Mouse (Mus musculus) midbrain, embryonic 15.5 days (tissue): ENCODE data around the gene Arhgef25. TPM values are rescaled to one million over a fixed set of nuclear protein-coding genes. Genes with fewer than 3 reads are reported as not detected.

Experiments
- ATAC-seq: fragments of 200-750 bp; cut with Nextera tagmentation; replicated peaks from 2 replicates; pipeline ENCODE4 v1.8.0; 2017; ENCODE audit warnings: moderate TSS enrichment
- H3K27ac ChIP-seq: fragments of 300-500 bp; sonication (generic); 2 replicates; pipeline ENCODE4 v1.5.1; 2015; ENCODE audit warnings: mild to moderate bottlenecking, inconsistent platforms
- H3K27me3 ChIP-seq: fragments of 300-500 bp; sonication (generic); replicated peaks from 2 replicates; pipeline ENCODE4 v1.6.1; 2015; ENCODE audit warnings: inconsistent platforms
- H3K36me3 ChIP-seq: fragments of 300-500 bp; sonication (generic); replicated peaks from 2 replicates; pipeline ENCODE4 v1.6.1; 2015; ENCODE audit warnings: inconsistent platforms
- H3K4me1 ChIP-seq: fragments of 300-500 bp; sonication (generic); 2 replicates; pipeline ENCODE4 v1.6.1; 2015; ENCODE audit warnings: inconsistent platforms
- H3K4me2 ChIP-seq: fragments of 300-500 bp; sonication (generic); 2 replicates; pipeline ENCODE4 v1.6.1; 2015; ENCODE audit warnings: inconsistent platforms, mild to moderate bottlenecking, moderate library complexity
- H3K4me3 ChIP-seq: fragments of 300-500 bp; sonication (generic); 2 replicates; pipeline ENCODE4 v1.5.1; 2015; ENCODE audit warnings: mild to moderate bottlenecking, inconsistent platforms
- H3K9ac ChIP-seq: fragments of 300-500 bp; sonication (generic); 2 replicates; pipeline ENCODE4 v1.6.1; 2015; ENCODE audit warnings: mild to moderate bottlenecking, inconsistent platforms
- H3K9me3 ChIP-seq: fragments of 300-500 bp; sonication (generic); 2 replicates; pipeline ENCODE4 v1.6.1; 2016; ENCODE audit warnings: inconsistent platforms
- WGBS: fragments of 180-500 bp; shearing (Covaris S2); methylation state at CpG from one replicate; pipeline ENCODE4 v1.1.7; 2015; ENCODE audit warnings: mixed read lengths; 5-methylcytosine and 5-hydroxymethylcytosine counted together
- polyA plus RNA-seq: library from polyadenylated mRNA; unstranded; fragments of >200 nt; fragmentation: Nextera tagmentation; extraction: Ambion mirVana; gene quantifications from 2 replicates; pipeline ENCODE4 v1.2.1, GENCODE M21; 2015

The Arhgef25 gene
- polyA plus RNA-seq, 1 experiment from 2014 or later = 20.6 TPM

DNA sequence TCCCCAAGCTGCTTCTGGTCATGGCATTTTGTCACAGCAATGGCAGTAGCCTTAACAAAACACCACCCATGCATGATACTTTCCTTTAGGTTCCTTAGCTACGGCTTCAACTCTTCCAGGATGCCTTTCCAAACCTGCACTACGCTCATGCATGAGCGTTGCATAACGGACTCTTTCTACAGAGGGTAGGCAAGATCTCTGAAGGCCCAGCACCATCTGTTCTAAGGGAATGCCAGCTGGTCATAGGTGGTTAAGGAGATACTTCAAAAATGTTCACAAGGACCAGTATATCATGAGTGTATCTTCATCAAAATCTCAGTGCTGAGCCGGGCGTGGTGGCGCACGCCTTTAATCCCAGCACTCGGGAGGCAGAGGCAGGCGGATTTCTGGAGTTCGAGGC, 26.6 kb upstream of the Arhgef25 start:
- no peak overlapping the region for H3K4me3 ChIP-seq
- H3K36me3 ChIP-seq = no peaks in the 10 kb centered on the region
- no peaks in the 10 kb centered on the region for H3K27me3 ChIP-seq
- 0 out of 2 replicates have a peak, but pooled peaks cover 3% of the 10 kb centered on the region for H3K4me1 ChIP-seq
- no peak for ATAC-seq
- H3K9me3 ChIP-seq = no peaks in the 10 kb centered on the region
- WGBS = 91% methylated on average over 11 of the region's 11 CpGs
- no peak overlapping the region for H3K27ac ChIP-seq
- H3K9ac ChIP-seq = no peak overlapping the region
- H3K4me2 ChIP-seq = no peak overlapping the region

DNA sequence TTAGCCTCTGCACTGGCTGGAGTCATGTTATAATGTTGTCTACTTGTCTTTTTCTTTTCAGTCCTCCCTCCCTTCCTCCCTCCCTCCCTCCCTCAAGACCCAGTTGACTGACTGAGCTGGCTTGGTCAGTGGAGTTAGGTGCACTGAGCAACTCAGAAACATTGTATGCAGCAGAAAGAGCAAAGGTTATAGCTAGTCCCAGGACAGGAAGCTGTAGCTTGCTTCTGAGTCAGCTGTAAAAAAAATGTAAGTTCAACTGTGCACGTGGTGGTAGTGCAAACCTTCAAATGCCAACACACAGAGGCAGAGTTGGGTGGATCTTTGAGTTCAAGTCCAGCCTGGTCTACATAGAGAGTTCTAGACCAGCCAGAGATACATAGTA, 24.5 kb upstream of the Arhgef25 start:
- WGBS = 63% methylated on average over 1 of the region's 1 CpGs

DNA sequence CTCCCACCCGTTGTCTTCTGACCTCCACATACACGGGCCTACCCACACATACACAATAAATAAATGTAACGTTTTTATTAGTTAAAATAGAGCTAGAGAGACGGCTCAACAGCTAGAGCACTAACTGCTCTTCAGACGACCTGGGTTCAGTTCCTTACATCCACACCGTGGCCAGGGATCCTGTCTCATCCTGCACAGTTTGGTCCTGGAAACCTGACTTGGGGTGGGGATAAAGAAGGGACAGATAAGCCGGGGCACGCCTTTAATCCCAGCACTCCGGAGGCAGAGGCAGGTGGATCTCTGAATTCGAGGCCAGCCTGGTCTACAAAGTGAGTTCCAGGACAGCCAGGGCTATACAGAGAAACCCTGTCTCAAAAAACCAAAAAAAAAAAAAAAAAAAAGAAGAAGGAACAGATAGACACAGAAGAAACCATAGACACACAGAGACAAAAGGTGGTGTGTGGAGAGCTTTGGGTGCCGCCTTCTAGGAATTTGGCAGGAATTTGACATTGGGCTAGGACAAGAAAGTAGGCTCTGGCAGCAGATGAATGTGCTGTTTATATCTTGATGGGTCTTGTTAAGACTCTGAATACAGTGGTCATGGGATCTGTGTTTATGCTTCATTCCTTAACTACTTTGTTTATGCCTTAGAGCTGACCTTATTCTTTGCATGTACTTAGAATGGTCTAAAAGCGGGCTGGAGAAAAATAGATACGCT, 24.0 kb upstream of the Arhgef25 start:
- Histone ChIP-seq H3K27me3 (no peaks in the 10 kb centered on the region), H3K4me2 (no peak overlapping the region), H3K9ac (no peak overlapping the region), H3K36me3 (no peaks in the 10 kb centered on the region), H3K4me3 (no peak overlapping the region), H3K9me3 (no peaks in the 10 kb centered on the region), H3K4me1 (peaks cover 15% of the 10 kb centered on the region), H3K27ac (no peak overlapping the region)
- ATAC-seq = no peak
- WGBS = 82% methylated on average over 13 of the region's 13 CpGs

More for the DNA sequence above, 24.5 kb upstream of the Arhgef25 start:
- H3K27me3 ChIP-seq = no peaks in the 10 kb centered on the region
- no peaks in the 10 kb centered on the region for H3K36me3 ChIP-seq
- ATAC-seq = no peak
- no peak overlapping the region for H3K4me2 ChIP-seq
- H3K27ac ChIP-seq = no peak overlapping the region
- no peaks in the 10 kb centered on the region for H3K9me3 ChIP-seq
- no peak overlapping the region for H3K4me3 ChIP-seq
- no peak overlapping the region for H3K9ac ChIP-seq
- peaks cover 15% of the 10 kb centered on the region for H3K4me1 ChIP-seq

DNA sequence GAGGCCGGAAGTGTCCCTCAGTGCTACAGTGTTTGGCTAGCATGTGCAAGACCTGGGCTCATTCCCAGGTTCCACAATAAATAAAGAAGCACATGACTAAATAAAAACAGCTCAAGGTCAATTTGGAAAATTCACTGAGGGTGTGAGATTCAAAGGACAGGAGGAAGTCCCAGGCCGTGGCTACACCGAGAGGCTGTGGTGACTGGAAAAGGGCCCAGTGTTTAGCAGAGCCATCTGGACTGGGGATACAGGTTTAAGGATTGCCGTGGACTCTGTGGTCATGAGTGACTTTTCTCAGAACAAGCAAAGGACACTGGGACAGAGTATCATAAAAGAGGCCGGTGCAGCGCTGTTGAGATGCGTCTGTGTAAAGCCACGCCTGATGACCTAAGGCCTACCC, 23.4 kb upstream of the Arhgef25 start:
- H3K4me2 ChIP-seq = no peak overlapping the region
- H3K4me1 ChIP-seq = peaks cover 15% of the 10 kb centered on the region
- H3K27ac ChIP-seq = no peak overlapping the region
- WGBS = 94% methylated on average over 8 of the region's 8 CpGs
- H3K27me3 ChIP-seq = no peaks in the 10 kb centered on the region
- ATAC-seq = no peak
- no peaks in the 10 kb centered on the region for H3K9me3 ChIP-seq
- H3K9ac ChIP-seq = no peak overlapping the region
- H3K4me3 ChIP-seq = no peak overlapping the region
- H3K36me3 ChIP-seq = no peaks in the 10 kb centered on the region

DNA sequence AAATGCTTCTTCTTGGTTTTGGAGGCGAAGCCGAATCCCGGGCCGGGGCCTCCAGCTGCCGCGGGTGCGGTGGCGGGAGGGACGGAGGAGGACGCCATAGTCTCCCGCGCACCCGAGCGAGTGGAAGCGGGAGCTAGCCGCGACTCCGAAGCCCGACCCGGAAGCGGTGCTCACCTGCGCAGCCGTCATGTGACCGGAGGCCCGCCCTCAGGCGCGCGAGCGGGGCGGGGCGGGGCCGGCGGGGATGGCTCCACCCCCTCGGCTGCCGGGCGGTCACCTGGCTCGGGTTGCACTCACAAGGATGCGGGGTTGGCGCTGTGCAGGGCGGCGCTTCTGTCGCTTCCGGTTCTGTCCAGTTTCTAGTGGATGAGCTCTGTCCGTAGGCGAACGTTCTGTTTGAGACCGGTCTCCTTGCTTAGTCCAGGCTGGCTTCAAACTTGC, 21.6 kb upstream of the Arhgef25 start, which contains the start of gene Pip4k2c:
Gene Pip4k2c (minus strand): TSS at position 172 of the 441 bp plus-strand sequence.
- H3K27me3 ChIP-seq = no peaks in the 10 kb centered on the region
- no peaks in the 10 kb centered on the region; the same call in 1 of the 2 replicates for H3K36me3 ChIP-seq
- peak; percentile 97 for ATAC-seq
- WGBS = 1% methylated on average over 41 of the region's 47 CpGs
- peak within 1 kb of the TSS; percentile 74 for H3K4me2 ChIP-seq
- peak within 1 kb of the TSS; percentile 64 for H3K27ac ChIP-seq
- H3K4me1 ChIP-seq = peaks cover 15% of the 10 kb centered on the region
- H3K9me3 ChIP-seq = no peaks in the 10 kb centered on the region
- H3K4me3 ChIP-seq = peak within 1 kb of the TSS; percentile 82
- H3K9ac ChIP-seq = peak within 1 kb of the TSS; percentile 65

DNA sequence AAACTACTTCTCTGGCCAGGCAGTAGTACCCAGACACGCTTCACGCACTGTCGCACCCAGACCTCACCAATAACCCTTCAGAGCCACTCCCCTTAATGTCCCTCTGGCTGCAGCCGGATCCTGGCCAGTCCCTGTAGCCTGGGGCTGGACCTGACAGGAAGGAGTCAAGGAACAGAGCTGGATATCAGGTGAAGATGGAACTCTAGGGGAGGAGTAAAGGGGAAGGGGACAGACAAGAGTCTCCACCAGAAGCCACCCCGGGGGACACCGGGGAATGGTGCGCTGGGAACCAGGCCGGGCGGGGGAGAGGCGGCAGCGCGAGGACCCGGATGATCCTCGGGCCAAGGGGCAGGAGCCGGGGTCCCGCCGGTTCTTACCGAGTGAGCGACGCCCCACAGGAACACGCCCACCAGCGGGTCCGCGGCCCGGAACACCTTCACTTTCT, 21.1 kb upstream of the Arhgef25 start:
- no peaks in the 10 kb centered on the region; the same call in 1 of the 2 replicates for H3K36me3 ChIP-seq
- no peaks in the 10 kb centered on the region for H3K9me3 ChIP-seq
- peak overlapping the region; percentile 65 for H3K9ac ChIP-seq
- peak; percentile 69 for ATAC-seq
- H3K27me3 ChIP-seq = no peaks in the 10 kb centered on the region
- H3K27ac ChIP-seq = peak overlapping the region; percentile 64
- H3K4me1 ChIP-seq = peaks cover 15% of the 10 kb centered on the region
- peak overlapping the region; percentile 82 for H3K4me3 ChIP-seq
- peak overlapping the region; percentile 74 for H3K4me2 ChIP-seq
- WGBS = 1% methylated on average over 25 of the region's 25 CpGs

DNA sequence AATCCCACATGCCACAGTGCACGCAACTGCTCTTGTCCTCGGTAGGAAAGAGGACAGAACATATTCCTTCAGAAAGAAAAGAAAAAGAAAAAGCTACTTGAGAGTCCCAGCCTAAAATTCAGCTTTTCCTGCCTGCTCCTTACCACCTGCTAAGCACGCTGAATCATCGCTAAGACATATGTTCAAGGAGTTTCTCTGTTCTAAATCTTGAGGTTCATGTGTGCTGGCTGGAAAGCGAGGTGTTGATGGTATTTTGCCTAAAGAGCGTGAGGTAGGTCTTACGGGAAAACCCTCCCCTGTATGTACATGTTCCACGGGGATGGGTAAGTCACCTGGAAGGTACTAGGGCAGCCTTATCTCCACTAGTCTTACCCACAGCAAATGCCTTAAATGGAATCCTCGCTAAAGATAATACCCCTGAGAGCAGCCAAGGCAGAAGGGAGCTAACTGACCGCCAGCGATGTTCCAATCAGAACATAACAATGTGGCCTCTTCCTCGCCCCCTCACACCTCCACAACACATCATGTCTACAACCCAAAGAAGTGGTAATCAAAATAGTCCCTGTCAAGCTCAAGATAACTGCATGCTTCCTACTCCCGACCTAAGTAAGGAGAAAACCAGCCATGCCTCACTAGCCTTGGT, 20.2 kb upstream of the Arhgef25 start:
- Histone ChIP-seq H3K36me3 (peaks cover 8% of the 10 kb centered on the region; the same call in 1 of the 2 replicates), H3K4me2 (peak overlapping the region; percentile 74), H3K9ac (no peak overlapping the region), H3K27ac (no peak overlapping the region), H3K27me3 (no peaks in the 10 kb centered on the region), H3K4me1 (peaks cover 15% of the 10 kb centered on the region), H3K9me3 (no peaks in the 10 kb centered on the region), H3K4me3 (peak overlapping the region; percentile 82)
- no peak for ATAC-seq
- WGBS = 88% methylated on average over 13 of the region's 13 CpGs

DNA sequence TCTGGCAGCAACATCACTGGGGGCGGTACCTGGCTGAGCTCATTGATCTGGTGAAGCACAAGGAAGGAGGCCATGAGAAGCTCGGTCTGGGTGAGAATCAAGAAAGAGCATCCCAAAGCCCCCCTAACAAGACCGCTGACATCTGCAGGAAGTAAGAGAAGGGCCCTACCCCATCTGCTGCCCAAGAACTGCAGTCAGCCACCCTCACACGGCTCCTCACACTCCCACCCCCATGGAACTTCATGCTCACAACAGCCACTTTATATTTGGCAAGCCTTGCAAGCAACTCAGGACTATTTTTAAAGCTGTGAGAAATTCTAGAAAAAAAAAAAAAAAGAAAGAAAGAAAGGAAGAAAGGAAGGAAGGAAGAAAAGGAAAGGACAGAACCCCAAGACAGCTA, 19.0 kb upstream of the Arhgef25 start:
- Histone ChIP-seq H3K4me2 (no peak overlapping the region), H3K36me3 (peaks cover 14% of the 10 kb centered on the region; the same call in 1 of the 2 replicates), H3K27me3 (no peaks in the 10 kb centered on the region), H3K4me1 (peaks cover 15% of the 10 kb centered on the region), H3K4me3 (no peak overlapping the region), H3K9me3 (no peaks in the 10 kb centered on the region), H3K9ac (no peak overlapping the region), H3K27ac (no peak overlapping the region)
- no peak for ATAC-seq
- WGBS = 85% methylated on average over 4 of the region's 4 CpGs

DNA sequence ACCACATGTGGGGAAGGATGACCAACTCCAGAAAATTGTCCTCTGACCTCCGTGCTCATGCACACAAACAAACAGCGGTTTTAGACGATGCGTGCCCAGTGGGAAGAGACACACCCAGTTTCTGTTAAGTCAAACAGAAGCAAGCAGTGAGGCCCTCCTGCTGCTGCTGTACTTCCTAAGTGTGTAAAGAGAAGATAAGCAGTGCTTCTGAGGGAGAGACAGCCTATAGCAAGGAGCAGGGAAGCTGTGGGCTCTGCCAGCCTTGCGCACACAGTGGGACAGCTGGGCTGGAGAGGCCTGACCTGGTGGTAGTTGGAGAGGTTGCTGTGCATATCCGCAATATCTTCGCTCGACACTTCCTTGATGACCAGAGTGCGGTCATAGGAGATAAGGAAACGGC, 15.5 kb upstream of the Arhgef25 start:
- ATAC-seq = no peak
- H3K36me3 ChIP-seq = peaks cover 26% of the 10 kb centered on the region; the same call in 1 of the 2 replicates
- 91% methylated on average over 10 of the region's 10 CpGs for WGBS

DNA sequence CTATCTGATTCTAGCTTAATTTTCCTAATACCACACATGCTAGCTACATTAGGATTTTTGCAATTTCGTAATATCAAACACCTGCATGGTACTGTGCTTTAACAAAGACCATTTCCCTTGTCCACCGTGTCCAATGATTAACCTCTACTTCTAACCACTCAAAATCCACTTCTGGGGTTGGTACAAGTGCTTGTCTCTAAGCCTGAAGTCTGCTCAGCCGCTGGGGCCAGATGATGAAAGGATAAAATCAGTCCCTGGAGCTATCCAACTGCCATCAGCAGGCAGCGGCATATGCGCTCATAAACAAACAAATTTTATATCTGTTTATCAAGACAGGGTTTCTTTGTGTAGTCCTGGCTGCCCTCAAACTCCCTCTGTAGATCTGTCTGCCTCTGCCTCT, 14.7 kb upstream of the Arhgef25 start:
- WGBS = 92% methylated on average over 5 of the region's 5 CpGs
- Histone ChIP-seq H3K4me2 (no peak overlapping the region), H3K36me3 (peaks cover 26% of the 10 kb centered on the region; the same call in 1 of the 2 replicates), H3K9ac (no peak overlapping the region), H3K27me3 (no peaks in the 10 kb centered on the region), H3K4me3 (no peak overlapping the region), H3K9me3 (no peaks in the 10 kb centered on the region), H3K4me1 (no peaks in the 10 kb centered on the region), H3K27ac (no peak overlapping the region)
- no peak for ATAC-seq

More for the DNA sequence above, 15.5 kb upstream of the Arhgef25 start:
- Histone ChIP-seq H3K4me2 (no peak overlapping the region), H3K9me3 (no peaks in the 10 kb centered on the region), H3K27me3 (no peaks in the 10 kb centered on the region), H3K4me3 (no peak overlapping the region), H3K4me1 (peaks cover 6% of the 10 kb centered on the region), H3K27ac (no peak overlapping the region), H3K9ac (no peak overlapping the region)

DNA sequence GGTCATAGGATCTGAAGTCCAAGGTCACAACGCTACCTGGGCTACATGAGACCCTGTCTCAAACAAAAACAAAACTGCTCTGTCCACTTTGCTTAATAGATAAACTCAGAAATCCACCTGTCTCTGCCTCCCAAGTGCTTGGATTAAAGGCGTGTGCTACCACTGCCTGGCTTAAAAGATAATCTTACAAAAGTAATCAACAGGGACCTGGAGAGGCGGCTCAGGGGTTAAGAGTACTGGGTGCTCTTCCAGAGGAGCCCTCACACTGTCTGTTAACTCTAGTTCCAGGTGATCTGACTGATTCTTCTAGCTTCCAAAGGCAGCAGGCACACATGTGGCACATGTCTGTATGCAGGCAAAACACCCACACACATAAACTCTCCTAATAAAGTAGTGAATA, 13.2 kb upstream of the Arhgef25 start:
- no peak overlapping the region for H3K4me2 ChIP-seq

DNA sequence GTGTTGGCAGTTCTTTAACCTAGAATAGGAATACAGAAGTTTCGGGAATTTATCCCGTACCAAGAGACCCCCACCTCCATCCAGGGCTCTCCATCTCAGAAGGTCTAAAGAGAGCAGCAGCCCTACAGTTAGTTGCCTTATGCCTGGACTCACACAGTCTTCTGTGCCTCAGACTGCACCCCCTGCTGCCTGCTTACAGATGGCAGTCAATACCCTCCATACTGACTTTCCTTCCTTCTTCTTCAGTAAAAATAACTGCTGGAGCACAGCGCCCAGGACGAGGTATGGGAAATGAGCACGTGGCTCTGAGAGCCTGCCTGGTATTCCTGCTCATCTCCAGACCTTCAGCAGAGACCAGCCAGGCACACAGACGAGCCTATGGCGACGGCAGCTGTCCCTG, 10.4 kb upstream of the Arhgef25 start:
- Histone ChIP-seq H3K9me3 (no peaks in the 10 kb centered on the region), H3K4me3 (no peak overlapping the region), H3K27ac (no peak overlapping the region), H3K4me2 (no peak overlapping the region), H3K4me1 (peaks cover 11% of the 10 kb centered on the region), H3K36me3 (peaks cover 30% of the 10 kb centered on the region; the same call in 1 of the 2 replicates), H3K9ac (no peak overlapping the region), H3K27me3 (no peaks in the 10 kb centered on the region)
- no peak for ATAC-seq
- WGBS = 85% methylated on average over 8 of the region's 8 CpGs

More for the DNA sequence above, 13.2 kb upstream of the Arhgef25 start:
- Histone ChIP-seq H3K4me1 (no peaks in the 10 kb centered on the region), H3K9ac (no peak overlapping the region), H3K9me3 (no peaks in the 10 kb centered on the region), H3K36me3 (peaks cover 35% of the 10 kb centered on the region; the same call in 1 of the 2 replicates), H3K27ac (no peak overlapping the region), H3K27me3 (no peaks in the 10 kb centered on the region), H3K4me3 (no peak overlapping the region)
- no peak for ATAC-seq
- WGBS = 92% methylated on average over 3 of the region's 3 CpGs
